Mouse (Mus musculus) adipocyte (in vitro differentiated cells): ENCODE data around the gene Rhobtb3.
A peak's percentile ranks its signal among the peaks of the same experiment; 100 is the strongest.
"Not testable (repeated sequence)": the region's sequence is repeated elsewhere in the genome, so short reads cannot be mapped to it uniquely, and the experiment has no call there.

Experiments
- DNase-seq: peaks from one replicate; pipeline ENCODE4 v3.0.0-alpha.2; 2016; ENCODE audit warnings: low spot score

Rhobtb3 gene

GRCm38 (mm10) chr13:75845519-75846166 lies 98.1 kb downstream of the Rhobtb3 start:
- DNase-seq: no peak

GRCm38 (mm10) chr13:75844833-75845518 lies 98.7 kb downstream of the Rhobtb3 start:
- DNase-seq: no peak

GRCm38 (mm10) chr13:75843993-75844683 lies 99.6 kb downstream of the Rhobtb3 start:
- DNase-seq: no peak

GRCm38 (mm10) chr13:75843331-75843730 lies 100.4 kb downstream of the Rhobtb3 start:
- DNase-seq: no peak

GRCm38 (mm10) chr13:75841950-75842349 lies 101.8 kb downstream of the Rhobtb3 start:
- no peak for DNase-seq

GRCm38 (mm10) chr13:75840752-75841285 lies 102.9 kb downstream of the Rhobtb3 start:
- DNase-seq: peak; percentile 33

- peak; percentile 89 for DNase-seq
Measured at GRCm38 (mm10) chr13:75839719-75840481, 103.8 kb downstream of the Rhobtb3 start, which contains the start of gene Glrx. Gene Glrx, plus strand, starts transcription at chr13:75839868.

GRCm38 (mm10) chr13:75838506-75838905 lies 105.2 kb downstream of the Rhobtb3 start:
- no peak for DNase-seq

- no peak for DNase-seq
Measured at GRCm38 (mm10) chr13:75835461-75835860, 108.3 kb downstream of the Rhobtb3 start.

- DNase-seq: peak; percentile 24
Measured at GRCm38 (mm10) chr13:75833499-75833898, 110.2 kb downstream of the Rhobtb3 start.

- no peak for DNase-seq
Measured at GRCm38 (mm10) chr13:75832697-75833096, 111.0 kb downstream of the Rhobtb3 start.

GRCm38 (mm10) chr13:75831710-75832109 lies 112.0 kb downstream of the Rhobtb3 start:
- DNase-seq: no peak

- peak; percentile 34 for DNase-seq
Measured at GRCm38 (mm10) chr13:75830708-75831107, 113.0 kb downstream of the Rhobtb3 start.

GRCm38 (mm10) chr13:75825388-75825787 lies 118.3 kb downstream of the Rhobtb3 start:
- DNase-seq: no peak

- peak; percentile 33 for DNase-seq
Measured at GRCm38 (mm10) chr13:75824611-75825319, 119.0 kb downstream of the Rhobtb3 start.

GRCm38 (mm10) chr13:75823201-75823600 lies 120.5 kb downstream of the Rhobtb3 start:
- no peak for DNase-seq

GRCm38 (mm10) chr13:75822366-75822765 lies 121.4 kb downstream of the Rhobtb3 start:
- not testable (repeated sequence) for DNase-seq

GRCm38 (mm10) chr13:75819898-75820297 lies 123.8 kb downstream of the Rhobtb3 start:
- no peak for DNase-seq
